27 mouse cellular contexts compared by ENCODE assay signal in the genomic region with DNA sequence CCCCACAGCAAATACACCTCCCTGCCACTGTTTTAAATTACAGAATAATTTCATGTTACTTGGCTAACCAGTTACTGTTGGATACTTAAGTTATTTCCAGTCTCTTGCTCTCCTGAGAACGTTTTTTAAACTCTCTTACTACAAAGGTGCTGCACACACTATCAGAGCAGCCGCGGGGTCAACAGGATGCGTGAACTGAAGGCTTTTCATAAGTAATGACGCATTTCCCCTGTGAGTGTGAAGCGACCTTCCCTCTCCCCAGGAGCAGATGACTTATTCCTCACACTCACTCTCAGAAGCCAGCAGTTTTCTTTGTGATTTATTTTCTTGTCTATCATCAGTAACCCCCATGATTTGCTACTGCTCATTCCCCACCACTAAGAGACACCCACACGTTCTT. TPM values are rescaled to one million over a fixed set of nuclear protein-coding genes. Genes with fewer than 3 reads are reported as not detected.
DNase-seq lines count a peak whose midpoint lies in the region; ATAC-seq and TF ChIP-seq lines count a peak whose summit lies in the region.
"Had no signal": no experiment of that assay in that cellular context is flagged by ENCODE, and none has a peak within 500 bp of the region (broad histone marks: within the 10 kb centered on the region; RNA-seq: fewer than 3 reads in every experiment).

No protein-coding gene starts in this region.

- no peak for TF ChIP-seq RAD21 in CH12.LX (IDR thresholded peaks at IDR 0.05; ENCODE audit: low read depth, low read length)

- dilution Hi-C loops in CH12.LX (cut with MboI; ENCODE audit: extremely low pct_ligation_motif_present, extremely low pct_unique_long_range_greater_than_20kb, low sequenced_read_pairs), result no loop called here

- no peak for TF ChIP-seq CTCF in CH12.LX (conservative IDR thresholded peaks at IDR 0.05 in 1 of 2, IDR thresholded peaks at IDR 0.05 in 1 of 2; ENCODE audit: low read depth in 2 of 2, low read length in 2 of 2)

- peak overlapping the region; percentile 50 for H3K4me2 ChIP-seq in CH12.LX (ENCODE audit: insufficient read depth, low read depth, poor library complexity, severe bottlenecking)
- H3K4me2 ChIP-seq in midbrain, embryonic 11.5 days, result no peak overlapping the region
- H3K4me2 ChIP-seq: embryonic facial prominence, embryonic 13.5 days; forebrain, embryonic 12.5 days; heart, embryonic 11.5 days; heart, embryonic 15.5 days; hindbrain, embryonic 13.5 days; intestine, embryonic 15.5 days had no signal

- no peaks in the 10 kb centered on the region for H3K36me3 ChIP-seq in CH12.LX (replicated peaks in 1 of 2; ENCODE audit: control insufficient read depth in 1 of 2, insufficient read depth in 1 of 2, low read length in 1 of 2)
- H3K36me3 ChIP-seq in midbrain, embryonic 11.5 days (ENCODE audit: control insufficient read depth, insufficient read depth, low read length), result no peaks in the 10 kb centered on the region
- H3K36me3 ChIP-seq: embryonic facial prominence, embryonic 13.5 days; forebrain, embryonic 12.5 days; heart, embryonic 15.5 days; hindbrain, embryonic 13.5 days; intestine, embryonic 15.5 days had no signal

- H3K4me1 ChIP-seq in CH12.LX (ENCODE audit: control insufficient read depth in 1 of 2, insufficient read depth in 2 of 2), result peaks cover 2 to 5% of the 10 kb centered on the region in 2 experiments; a peak in 2 of 4 replicates
- H3K4me1 ChIP-seq in midbrain, embryonic 11.5 days (ENCODE audit: control insufficient read depth, insufficient read depth, low read length), result no peaks in the 10 kb centered on the region
- H3K4me1 ChIP-seq: embryonic facial prominence, embryonic 13.5 days; forebrain, embryonic 12.5 days; heart, embryonic 15.5 days; hindbrain, embryonic 13.5 days; intestine, embryonic 15.5 days had no signal

- H3K79me2 ChIP-seq in CH12.LX (replicated peaks; ENCODE audit: control insufficient read depth, extremely low read depth, insufficient read depth, poor library complexity, severe bottlenecking), result no peaks in the 10 kb centered on the region

- DNase-seq in CD4-positive, CD25-positive, alpha-beta regulatory T cell, adult 2 months (ENCODE audit: low read depth, low spot score), result peak; percentile 4
- DNase-seq in kidney, postnatal 10 days, result peak; percentile 20
- no peak for DNase-seq in kidney, postnatal 25 days
- no peak for DNase-seq in CH12.LX (ENCODE audit: extremely low read depth)
- no peak for DNase-seq in thymus, postnatal 25 days
- DNase-seq in midbrain, embryonic 11.5 days (ENCODE audit: low spot score, missing footprints), result no peak
- DNase-seq: adrenal gland, adult 8-10 months; cerebellum, adult 11 months; cerebellum, adult 8-10 months; cerebellum, postnatal 14 days; forebrain, postnatal 0 days; gastrocnemius, postnatal 14 days; heart, adult 2 months; heart, postnatal 14 days had no signal

- TF ChIP-seq EP300 in CH12.LX (IDR thresholded peaks at IDR 0.05; ENCODE audit: low read length), result no peak

- H3K9ac ChIP-seq in CH12.LX (ENCODE audit: insufficient read depth, low read depth), result no peak overlapping the region
- no peak overlapping the region for H3K9ac ChIP-seq in midbrain, embryonic 11.5 days (ENCODE audit: low read length)
- H3K9ac ChIP-seq: embryonic facial prominence, embryonic 13.5 days; forebrain, embryonic 12.5 days; forebrain, postnatal 0 days; heart, embryonic 15.5 days; hindbrain, embryonic 13.5 days; intestine, embryonic 15.5 days had no signal

- no peak overlapping the region for H3K4me3 ChIP-seq in CH12.LX (replicated peaks in 1 of 3; ENCODE audit: low read depth in 2 of 3, low read length in 2 of 3, poor library complexity in 1 of 3)
- H3K4me3 ChIP-seq in midbrain, embryonic 11.5 days (ENCODE audit: low read depth, low read length), result no peak overlapping the region
- H3K4me3 ChIP-seq: embryonic facial prominence, embryonic 13.5 days; forebrain, embryonic 12.5 days; heart, adult 2 months; heart, embryonic 15.5 days; hindbrain, embryonic 13.5 days; intestine, embryonic 15.5 days had no signal

- H3K27me3 ChIP-seq in CH12.LX (replicated peaks), result peaks cover 68% of the 10 kb centered on the region
- H3K27me3 ChIP-seq in midbrain, embryonic 11.5 days (ENCODE audit: control insufficient read depth, insufficient read depth, low read length), result no peaks in the 10 kb centered on the region
- H3K27me3 ChIP-seq: forebrain, embryonic 12.5 days; hindbrain, embryonic 13.5 days; intestine, embryonic 15.5 days had no signal

- no peak for ATAC-seq in CD4-positive, CD25-positive, alpha-beta regulatory T cell, adult 4 months
- ATAC-seq in midbrain, embryonic 11.5 days (ENCODE audit: low FRiP score), result no peak
- ATAC-seq: forebrain, postnatal 0 days; hindbrain, postnatal 0 days; intestine, embryonic 15.5 days; Patski had no signal

- 64% methylated on average over 7 of the region's 7 CpGs for WGBS in midbrain, embryonic 11.5 days

- in situ Hi-C loops in CH12.LX (cut with MboI; ENCODE audit: low pct_ligation_motif_present, low pct_unique_long_range_greater_than_20kb, low sequenced_read_pairs), result no loop called here

- no peak overlapping the region for H3K27ac ChIP-seq in CH12.LX (ENCODE audit: insufficient read depth, low read depth)
- H3K27ac ChIP-seq in midbrain, embryonic 11.5 days (ENCODE audit: low read depth, low read length), result no peak overlapping the region
- H3K27ac ChIP-seq: embryonic facial prominence, embryonic 13.5 days; forebrain, embryonic 12.5 days; heart, adult 2 months; heart, embryonic 15.5 days; hindbrain, embryonic 13.5 days; hindbrain, postnatal 0 days; intestine, embryonic 15.5 days had no signal

- no peaks in the 10 kb centered on the region for H3K9me3 ChIP-seq in CH12.LX (replicated peaks; ENCODE audit: low read length)
- no peaks in the 10 kb centered on the region for H3K9me3 ChIP-seq in midbrain, embryonic 11.5 days (ENCODE audit: control insufficient read depth, low read length)
- H3K9me3 ChIP-seq: embryonic facial prominence, embryonic 13.5 days; forebrain, embryonic 12.5 days; heart, embryonic 15.5 days; hindbrain, embryonic 13.5 days; intestine, embryonic 15.5 days had no signal

- no peak for TF ChIP-seq POLR2A in CH12.LX (IDR thresholded peaks at IDR 0.05; ENCODE audit: low read depth, low read length)

TF ChIP-seq in CH12.LX, 34 proteins besides CTCF, POLR2A, EP300 and RAD21:
- no peak for TF ChIP-seq TBP (conservative IDR thresholded peaks at IDR 0.05; ENCODE audit: low read depth, low read length)
- no peak for TF ChIP-seq MAFK (IDR thresholded peaks at IDR 0.05; ENCODE audit: insufficient replicate concordance, low read length)
- no peak for TF ChIP-seq USF1 (IDR thresholded peaks at IDR 0.05; ENCODE audit: low read depth, low read length)
- TF ChIP-seq SIN3A (IDR thresholded peaks at IDR 0.05; ENCODE audit: low read length), result no peak
- TF ChIP-seq TCF12 (IDR thresholded peaks at IDR 0.05; ENCODE audit: low read depth, low read length), result no peak
- no peak for TF ChIP-seq KAT2A (IDR thresholded peaks at IDR 0.05; ENCODE audit: insufficient replicate concordance, low read length)
- no peak for TF ChIP-seq NRF1 (IDR thresholded peaks at IDR 0.05; ENCODE audit: low read depth, low read length)
- no peak for TF ChIP-seq ZC3H11A (IDR thresholded peaks at IDR 0.05; ENCODE audit: low read depth, low read length)

RNA-seq across cellular contexts. Expression of gene Rims4, which starts 13.7 kb away (rescaled TPM):
- polyA plus RNA-seq in CD4-positive, CD25-positive, alpha-beta regulatory T cell, adult 4 months (2017; shearing (Covaris generic)), result not detected
- total RNA-seq in CH12.LX (2012; rRNA removed) (not detected in 2 replicates), CH12.LX (2014; rRNA removed) (not detected in 2 replicates)
- polyA plus RNA-seq in CH12.LX (2012; ENCODE audit: insufficient read length, low read depth), result not detected in 2 replicates
- 0.62 and 1.1 TPM in 2 replicates for polyA plus RNA-seq in midbrain, embryonic 11.5 days (2014; fragmentation: Nextera tagmentation; extraction: Ambion mirVana)
- total RNA-seq: common myeloid progenitor, adult 5-6 weeks; hematopoietic stem cell, adult 5-6 weeks; MEL had no signal
- polyA plus RNA-seq: C2C12, Patski had no signal

Comparison
In these comparisons a context has a peak if more than half of its experiments do, and no peak if none do; other contexts are left out.
1. DNase-seq: peak in CD4-positive, CD25-positive, alpha-beta regulatory T cell, adult 2 months (single experiment) and kidney, postnatal 10 days (single experiment); none in kidney, postnatal 25 days (0 of 2), CH12.LX (single experiment), thymus, postnatal 25 days (single experiment) and midbrain, embryonic 11.5 days (single experiment).